Mouse (Mus musculus): ENCODE results near the gene Tenm4. TPM values are rescaled to one million over a fixed set of nuclear protein-coding genes. Genes with fewer than 3 reads are reported as not detected.
"Not testable (repeated sequence)": the region's sequence is repeated elsewhere in the genome, so short reads cannot be mapped to it uniquely, and the experiment has no call there.

Gene Tenm4
- total RNA-seq, 2 experiments from 2014 or later: 15.6 to 22.3 TPM

DNA sequence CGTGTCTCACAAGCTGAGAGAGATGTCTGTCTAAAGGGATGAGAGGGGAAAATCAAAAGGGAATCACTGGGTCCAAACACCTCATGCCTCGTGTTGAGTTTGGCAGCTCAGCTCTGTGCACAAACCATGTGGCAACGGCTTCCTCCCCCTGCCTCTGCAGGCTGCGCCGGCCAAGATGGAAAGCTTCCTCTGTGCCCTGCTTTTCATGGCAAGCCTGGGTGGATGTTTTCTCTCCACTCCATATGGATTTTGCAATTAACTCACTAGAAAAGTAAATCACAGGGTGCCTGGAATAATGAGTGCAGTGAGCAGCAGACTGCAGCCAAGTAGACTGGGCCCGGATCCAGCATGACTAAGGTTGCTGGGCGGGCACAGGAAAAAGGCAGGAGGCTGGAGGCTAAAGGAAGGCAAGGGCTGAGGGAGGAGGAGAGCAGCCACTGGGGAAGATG lies 404.2 kb downstream of the Tenm4 start:
- DNase-seq: peak; percentile 92

DNA sequence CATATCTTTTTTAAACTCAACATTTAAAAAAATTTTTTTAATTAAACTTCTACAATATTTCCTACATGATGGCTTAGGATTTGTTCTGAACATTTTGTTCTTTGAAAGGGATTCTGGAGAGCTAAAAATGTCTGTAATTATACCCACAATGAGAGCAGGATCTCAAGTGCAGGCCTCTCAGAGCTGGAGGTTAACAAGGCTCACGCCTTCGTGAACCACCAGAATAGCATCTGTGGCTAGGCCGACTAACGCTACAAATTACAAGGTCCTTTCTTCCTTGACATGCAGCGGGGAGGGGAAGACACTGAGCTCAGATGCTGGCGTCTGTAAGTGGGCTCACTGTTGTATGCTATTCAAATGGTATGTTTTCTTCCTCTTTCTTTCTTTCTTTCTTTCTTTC lies 411.7 kb downstream of the Tenm4 start:
- no peak for DNase-seq

DNA sequence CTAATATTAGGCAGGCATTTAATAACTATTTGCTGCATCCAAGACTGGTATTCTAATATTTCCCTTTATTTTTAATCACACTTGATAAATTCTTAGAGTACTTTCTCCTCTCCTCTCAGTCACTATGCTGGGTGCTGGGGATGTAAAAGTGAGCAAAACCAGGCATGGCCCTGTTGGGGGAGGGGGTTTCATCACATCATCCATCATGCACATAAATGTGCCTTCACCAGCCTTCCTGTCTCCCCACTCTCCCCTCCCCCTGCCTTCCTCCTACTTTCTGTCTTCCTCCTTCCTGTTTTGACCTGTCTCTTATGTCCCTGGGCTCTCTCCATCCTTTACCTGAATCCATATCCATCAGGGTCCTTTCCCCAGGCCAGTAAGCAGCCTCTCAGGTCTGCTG lies 416.4 kb downstream of the Tenm4 start:
- no peak for DNase-seq

DNA sequence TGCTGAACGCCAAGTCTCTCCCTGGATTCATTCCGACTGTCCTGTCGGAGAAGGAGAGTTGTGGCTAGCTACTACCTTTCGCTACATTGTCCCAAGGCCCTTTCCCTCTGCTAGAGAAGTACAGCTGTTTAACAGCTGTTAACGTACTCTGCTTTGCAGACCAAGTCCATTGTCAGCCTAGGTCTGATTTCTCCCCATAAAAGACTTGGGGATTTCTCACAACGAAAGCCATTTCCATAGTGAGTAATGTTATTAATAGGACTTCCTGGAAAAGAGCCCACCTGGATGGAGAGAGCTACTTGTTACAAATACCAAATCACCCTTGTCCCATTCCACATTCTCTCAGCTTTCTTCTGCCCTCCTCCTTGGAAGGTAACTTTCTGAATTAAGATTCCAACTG lies 417.5 kb downstream of the Tenm4 start:
- no peak for DNase-seq

DNA sequence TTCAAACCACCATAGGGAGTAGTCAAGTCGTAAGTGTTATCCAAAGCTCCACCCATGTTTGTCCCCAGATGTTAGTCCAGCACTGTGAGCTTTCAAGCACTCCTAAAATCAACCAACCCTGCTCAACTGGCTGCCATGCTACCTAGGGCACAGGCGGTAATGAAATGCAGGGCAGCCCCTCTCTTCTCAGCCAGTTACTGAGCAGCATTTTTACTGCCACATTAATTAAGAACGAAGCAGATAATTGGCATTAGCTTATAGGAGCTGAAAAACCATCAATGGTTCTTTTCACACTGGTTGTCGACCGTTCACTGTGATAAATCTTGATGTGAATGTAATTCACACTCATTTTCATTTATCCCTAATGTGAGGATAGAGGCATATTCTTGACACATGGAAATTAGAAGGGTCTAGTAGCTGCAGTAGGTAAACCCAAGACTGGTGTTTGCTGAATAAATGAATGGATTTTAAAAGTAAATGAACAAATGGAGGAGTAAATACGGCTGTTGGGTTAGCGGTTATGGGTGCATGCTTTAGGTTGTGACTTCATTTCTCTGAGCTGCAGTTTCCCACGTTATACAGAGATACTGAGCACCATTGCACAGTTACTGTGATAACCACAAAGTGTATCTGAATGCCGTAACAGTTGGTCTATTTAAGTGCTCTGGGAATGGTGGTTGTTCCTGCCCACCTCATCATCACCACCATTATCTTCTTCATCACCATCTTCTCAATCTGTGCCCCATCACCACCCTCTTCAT lies 424.7 kb downstream of the Tenm4 start:
- no peak for DNase-seq

DNA sequence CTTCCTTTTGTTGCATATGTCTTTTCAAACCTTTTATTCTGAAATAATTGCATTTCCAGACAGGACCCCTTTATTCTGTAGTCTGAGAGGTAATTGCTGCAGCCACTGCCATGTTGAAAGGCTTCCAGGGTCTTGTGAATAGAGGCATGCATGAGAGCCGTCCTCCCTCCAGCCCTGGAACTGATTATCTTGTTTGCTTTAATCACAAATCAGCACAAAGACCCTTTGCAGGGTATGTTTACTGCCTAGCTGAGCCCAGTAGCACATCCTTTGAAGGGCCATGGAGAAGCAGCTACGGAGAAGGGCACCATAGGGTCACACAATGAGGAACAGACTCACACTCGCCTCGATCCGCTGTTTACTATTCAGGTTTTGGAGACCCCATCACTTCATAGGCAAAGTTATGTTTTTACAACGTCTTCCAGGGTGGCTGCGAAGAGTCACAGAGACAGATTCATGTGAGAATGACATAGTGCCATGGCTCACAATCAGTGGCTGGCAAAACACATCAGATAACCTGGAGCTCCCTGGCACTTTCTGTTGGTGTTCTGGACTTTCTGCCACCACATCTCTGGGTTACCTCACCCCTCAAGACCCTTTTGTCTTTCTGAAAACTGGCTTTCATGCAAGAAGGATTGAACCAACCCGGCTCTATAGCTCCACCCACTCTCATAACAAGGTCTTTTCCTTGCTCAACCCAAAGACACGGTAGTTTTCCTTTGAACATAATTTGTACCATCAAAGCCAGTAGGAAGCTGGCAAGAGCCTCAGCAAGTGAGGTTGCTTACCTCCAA lies 425.6 kb downstream of the Tenm4 start:
- DNase-seq: no peak

DNA sequence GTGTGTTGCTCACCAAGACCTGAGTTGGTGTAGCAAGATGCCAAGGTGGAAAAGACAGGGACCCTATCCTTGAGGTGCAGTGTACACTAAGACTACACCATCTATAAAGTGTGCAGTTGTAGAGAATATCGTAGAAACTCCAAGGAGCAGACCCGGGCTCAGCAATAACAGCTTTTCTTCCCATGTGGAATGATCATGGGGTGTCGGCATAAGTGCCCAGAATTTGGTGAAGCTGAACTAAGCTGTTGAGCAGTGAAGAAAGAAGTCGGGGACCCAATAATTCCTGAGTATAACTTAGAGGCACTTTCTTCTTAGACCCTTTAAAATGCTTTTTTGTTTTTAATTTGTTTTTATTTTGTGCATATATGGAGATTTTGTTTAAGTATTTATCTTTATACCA lies 426.8 kb downstream of the Tenm4 start:
- no peak for DNase-seq

DNA sequence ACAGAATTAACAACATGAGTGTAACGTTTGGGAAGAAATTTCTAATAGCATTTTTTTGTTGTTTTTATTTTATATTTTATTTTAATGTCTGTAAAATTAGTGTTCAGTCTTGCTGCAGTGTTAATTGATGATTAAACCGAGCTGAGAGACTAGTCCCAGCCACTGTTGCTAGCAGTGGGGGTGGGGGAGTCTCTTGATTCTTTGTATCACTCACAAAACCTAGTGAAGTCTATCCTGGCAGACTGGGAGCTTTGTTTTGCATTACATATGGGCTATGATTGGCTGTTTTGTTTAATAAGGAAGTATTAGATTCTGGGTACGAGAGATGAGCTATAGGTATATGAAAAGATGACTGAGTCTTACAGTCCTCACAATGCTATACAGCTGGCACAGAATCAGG lies 428.0 kb downstream of the Tenm4 start:
- DNase-seq: no peak

DNA sequence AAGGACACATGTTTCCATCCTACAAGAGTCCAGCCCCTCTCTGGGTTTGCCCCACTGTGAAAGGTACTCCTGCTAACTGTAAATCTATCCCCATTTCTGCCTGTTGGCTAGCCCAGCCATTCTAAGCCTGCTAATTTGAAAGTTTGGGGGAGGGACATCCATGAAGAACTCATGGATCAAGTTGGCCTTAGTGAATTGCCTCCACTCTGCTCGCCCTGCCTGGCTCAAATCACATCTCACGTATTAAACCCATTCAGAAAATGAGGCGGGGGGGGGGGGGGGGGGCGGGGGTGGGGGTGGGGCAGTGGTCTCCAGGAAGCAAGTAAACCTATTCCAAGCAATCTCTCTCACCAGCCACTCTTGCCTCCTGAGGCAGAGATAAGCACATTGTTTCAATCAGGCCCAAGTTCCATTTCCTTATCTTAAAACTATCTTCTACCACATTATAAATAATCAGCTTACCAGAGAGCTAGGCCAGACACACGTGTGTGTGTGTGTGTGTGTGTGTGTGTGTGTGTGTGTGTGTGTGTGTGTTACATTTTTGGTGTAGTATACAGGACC lies 429.4 kb downstream of the Tenm4 start:
- DNase-seq: no peak

DNA sequence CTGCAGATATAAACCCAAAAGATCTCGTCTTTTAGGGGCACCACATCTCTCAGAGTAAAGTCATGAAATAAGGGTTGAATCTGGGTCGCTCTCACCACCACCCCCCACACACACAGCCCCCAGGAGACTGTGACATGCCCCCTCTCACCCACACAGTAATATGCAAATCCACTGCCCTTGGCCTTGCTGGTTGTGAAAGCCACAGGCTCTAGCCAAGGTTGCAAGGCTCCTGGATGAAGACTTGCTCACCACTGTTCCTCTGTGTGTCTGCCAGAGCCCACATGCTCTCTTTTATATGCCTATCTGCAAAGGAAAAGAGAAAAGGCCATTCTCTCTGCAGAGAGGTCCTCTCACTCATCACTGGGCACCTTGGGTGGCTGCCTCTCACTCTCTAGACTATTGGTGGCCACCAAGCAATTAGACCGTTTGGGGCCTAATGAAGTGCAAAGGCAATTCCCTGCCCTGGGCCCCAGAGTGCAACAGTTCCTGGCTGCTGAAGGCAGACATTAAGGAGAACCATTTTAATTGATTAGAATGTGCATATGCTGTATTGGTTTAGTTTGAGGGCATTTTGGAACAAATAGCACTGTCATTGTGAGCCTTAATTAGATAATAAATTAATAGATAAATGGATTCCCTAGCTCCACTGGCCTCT lies 433.2 kb downstream of the Tenm4 start:
- peak; percentile 39 for DNase-seq

DNA sequence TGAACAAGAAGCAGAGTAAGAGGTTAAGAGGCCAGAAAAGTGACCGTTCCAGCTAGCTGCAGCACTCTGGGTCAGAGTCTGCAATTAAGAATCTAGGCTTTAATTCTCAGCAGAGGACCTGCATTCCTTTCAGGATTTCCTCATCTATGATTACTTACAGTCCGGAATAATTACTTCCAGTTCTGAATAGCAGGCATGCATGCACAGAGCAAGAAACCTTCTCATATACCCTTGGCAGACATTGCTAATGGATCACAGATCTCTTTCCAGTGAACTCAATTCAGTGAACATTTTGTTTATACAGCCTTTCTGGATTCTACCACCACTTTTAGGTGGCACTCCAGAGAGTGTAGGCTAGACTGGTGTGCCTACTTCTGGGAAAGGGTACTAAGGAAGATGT lies 434.3 kb downstream of the Tenm4 start:
- no peak for DNase-seq

DNA sequence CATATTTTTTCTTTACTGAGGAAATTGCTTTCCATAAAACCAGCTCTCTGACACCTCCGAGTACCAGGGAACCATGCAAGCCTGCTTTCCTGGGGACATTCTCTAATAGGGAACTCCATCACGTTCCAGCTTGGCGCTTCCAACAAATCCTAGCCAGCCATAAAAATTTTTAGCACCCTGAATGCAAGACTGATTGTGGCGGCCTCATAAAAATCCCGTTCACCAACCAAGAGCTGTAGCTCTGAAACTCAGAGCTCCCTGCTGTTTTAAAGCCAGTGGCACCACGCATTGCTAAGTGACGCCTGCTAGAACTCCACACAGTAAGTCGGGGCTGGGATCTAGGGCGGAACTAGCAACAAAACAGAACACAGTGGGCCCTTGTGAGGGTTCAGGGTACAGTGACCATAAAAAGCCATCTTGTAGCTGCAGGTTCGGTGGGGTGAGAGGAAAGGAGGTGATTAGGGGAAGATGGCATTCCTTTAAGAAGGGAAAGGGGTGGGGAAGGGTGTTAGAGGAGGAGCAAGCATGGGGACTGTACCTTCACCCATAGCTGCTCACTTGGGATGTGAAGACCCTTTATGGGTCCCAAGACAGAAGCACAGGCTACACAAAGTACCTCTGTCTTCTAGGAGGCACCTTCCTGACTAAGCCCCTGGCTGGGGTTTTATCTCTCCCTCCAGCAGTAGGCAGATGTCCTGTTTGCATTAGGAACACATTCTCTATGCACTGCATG lies 439.0 kb downstream of the Tenm4 start:
- DNase-seq: no peak

DNA sequence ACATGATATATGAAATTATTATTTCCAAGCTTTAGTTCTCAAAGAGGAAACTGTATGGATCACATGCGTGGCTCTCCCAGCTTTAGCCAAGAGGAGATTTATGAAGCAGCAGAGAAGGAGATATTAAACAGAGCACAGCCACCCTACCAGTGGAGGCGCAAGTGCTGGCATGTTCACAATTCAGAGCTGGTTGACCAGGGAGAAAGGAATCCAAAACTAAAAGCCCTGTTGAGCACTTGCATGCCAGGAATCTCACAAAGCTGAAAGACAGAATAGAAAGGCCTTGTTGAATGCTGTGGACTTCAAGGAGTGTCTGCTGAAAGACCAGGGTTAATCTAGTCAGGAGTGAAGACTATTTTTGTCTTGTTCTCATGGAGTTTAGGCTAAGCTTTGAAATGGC lies 446.3 kb downstream of the Tenm4 start:
- no peak for DNase-seq

DNA sequence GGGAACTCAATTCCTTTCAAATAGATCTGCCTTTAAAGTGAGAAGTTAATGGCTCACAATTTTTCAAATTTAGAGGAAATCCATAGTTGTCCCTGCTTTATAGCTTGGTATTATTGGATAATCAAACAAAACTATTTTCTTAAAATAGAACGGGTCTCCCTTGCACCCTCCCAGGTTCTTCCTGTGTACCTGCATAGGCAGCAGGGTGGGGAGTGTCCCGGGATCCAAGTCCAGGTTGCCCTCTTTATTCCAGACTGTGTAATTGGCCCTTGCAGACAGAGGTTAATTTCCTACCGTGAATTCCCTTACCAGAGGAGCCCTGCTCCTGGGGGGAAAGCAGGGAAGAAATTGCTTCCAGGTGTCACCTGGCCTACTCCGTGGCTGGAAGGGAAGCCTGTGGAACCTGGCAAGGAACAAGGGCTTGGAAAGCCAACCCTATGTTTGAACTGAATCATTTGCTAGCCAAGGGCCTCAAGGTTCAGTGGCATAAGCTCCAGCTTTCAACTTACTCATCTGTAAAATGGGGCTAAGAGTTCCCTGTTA lies 449.0 kb downstream of the Tenm4 start:
- no peak for DNase-seq

DNA sequence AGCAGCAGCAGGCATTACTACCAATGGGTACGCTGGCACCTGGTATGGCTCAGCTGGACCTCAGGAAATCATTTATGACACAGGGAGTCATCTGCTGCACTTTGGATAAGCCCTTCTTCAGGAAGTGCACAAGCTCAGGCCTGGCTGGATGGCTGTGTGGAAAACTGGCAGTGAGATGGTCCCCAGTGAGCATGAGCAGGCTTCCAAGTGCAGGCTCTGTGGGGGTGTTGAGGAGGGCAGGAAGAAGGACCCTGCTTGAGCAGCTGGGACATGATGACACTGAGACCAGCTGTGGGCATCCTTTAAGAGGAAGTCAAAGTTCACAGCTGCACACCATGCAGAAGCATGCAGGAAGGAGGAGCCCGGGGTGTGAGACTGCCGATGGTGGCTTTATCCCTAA lies 455.3 kb downstream of the Tenm4 start:
- DNase-seq: no peak

DNA sequence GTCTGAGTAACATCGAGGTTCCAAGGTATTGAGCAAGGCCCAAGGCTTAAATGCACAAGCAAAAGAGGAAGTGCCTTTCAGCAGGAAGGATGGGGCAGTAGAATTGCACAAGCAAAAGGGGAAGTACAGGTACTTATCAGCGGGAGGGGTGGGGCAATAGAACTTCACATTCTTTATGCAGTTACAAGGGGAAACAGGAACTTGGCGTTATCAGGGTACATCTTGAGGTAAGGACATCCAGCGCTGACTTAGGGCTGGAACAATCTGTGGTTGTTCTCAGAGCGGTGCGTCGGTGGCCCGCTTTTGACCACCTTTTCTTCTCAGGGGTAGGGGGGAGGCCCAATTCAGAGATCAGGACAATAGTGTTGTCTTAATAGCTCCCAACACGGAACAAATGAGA lies 459.5 kb downstream of the Tenm4 start:
- not testable (repeated sequence) for DNase-seq

DNA sequence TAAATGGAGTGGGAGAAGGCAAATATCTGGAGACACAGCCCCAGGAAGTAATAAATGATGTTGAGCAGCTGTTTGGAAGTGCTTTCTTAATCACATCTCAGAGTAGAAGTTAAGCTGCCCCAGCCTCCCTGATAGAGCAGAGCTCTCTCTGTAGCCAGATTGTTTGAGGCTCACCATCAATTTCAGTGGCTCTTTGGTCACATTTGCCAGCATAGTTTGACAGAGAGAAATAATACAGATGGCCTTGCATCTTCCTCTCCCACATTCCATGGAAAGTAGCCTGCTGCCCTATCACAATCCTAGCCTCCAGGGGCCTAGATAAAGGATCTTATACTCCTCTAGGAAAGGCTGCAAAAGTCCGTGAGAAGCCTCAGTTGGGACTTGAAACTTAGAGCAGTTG lies 462.0 kb downstream of the Tenm4 start:
- no peak for DNase-seq

DNA sequence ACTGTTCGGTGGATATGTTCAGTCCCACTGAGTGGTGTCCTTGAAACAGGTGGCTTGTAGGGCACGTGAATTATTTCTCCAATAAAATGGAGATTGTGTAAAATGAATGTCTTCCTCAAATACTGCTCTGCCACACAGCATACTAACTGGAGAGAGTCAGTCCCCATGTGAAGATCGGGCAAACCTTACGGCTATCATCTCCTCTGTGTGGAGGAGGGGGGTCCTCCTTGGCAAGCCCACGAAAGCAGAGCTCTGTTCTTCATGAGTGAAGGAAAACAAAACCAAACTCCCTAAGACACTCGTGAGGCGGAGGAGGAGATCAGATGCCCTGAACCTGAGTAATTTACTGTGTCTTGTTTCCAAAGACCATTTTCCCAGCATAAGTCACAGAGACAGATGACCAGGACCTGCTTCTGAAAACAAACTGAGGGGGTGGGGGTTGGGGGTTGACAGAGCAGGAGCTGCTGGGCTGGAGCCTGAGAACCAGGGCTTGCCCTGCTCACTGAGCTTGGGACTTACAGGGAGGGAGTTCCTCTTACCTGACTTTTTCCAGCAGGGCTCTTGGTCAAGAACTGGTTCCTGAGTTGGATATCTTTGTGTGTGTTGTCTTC lies 464.9 kb downstream of the Tenm4 start:
- no peak for DNase-seq

DNA sequence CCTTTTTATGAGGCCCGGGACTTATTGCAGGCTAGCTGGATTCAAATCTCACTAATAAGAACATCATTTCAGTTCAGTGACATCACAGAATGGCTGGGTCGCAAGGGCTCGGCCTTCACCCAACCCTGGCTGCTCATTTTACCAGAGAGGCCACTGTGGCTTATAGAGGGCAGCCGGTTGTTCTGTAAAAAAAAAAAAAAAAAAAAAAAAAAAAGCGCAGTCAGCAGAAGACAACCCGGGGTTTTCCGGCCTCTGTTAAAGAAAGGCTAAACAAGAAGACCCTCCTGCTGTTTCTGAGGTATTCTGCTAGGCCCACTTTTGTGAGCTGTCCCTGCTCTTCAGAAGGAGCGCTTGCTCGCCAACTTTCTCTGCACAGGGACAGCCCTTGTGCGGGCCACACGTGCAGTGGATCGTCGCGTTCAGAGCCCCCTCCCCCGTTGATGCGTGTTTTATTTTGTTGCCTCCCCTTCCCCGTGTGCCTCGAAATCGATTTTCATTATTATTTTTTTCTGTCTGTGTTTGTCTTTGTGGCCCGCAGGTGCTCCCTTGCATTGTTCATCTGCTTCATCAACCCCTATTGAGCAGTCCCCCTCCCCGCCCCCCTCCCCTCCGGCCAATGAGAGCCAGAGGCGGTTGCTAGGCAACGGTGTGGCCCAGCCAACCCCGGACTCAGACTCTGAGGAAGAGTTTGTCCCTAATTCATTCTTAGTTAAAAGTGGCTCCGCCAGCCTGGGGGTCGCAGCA lies 472.6 kb downstream of the Tenm4 start:
- DNase-seq: peak; percentile 64

DNA sequence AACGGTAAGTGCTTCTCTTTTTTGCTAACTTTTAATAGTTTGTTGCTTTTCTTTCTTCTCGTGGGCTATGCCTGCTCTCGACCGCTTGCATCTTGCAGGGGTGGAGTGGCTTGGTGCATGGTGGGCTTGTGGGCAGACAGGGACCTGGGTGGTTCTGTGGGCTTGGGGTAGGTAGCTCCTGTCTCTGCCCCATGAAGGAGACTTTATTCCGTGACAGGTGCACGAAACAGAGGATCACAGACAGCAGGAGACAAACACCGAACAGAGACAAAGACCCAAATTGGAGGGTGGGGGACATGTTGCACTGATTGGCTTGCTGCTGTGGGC lies 473.1 kb downstream of the Tenm4 start:
- DNase-seq: no peak

DNA sequence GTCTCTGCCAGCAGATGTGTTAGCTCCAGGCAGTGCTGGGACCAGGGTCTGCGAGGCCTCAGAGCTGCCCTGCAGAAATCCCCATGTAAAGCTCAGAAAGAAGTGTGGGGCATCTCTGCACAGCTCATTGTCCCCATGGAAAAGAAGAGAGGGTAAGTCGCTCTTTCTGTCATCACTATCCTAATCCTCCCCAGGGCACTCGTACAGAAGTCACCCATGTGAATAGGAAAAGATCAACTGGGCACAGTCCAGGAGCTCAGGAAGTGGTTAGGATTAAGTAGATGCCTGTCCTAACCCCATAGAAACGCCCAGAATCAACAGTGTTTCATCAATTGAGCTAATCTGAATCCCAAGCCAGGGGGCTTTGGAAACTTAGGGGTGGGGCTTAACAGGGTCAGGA lies 476.6 kb downstream of the Tenm4 start:
- DNase-seq: no peak

Measured in adrenal gland, postnatal 10 days (tissue).